Mouse (Mus musculus): ENCODE results near the gene Slc43a1. TPM values are rescaled to one million over a fixed set of nuclear protein-coding genes. Genes with fewer than 3 reads are reported as not detected.

Slc43a1 gene
- polyA plus RNA-seq, 1 experiment from 2014 or later = 6.6 TPM

DNA sequence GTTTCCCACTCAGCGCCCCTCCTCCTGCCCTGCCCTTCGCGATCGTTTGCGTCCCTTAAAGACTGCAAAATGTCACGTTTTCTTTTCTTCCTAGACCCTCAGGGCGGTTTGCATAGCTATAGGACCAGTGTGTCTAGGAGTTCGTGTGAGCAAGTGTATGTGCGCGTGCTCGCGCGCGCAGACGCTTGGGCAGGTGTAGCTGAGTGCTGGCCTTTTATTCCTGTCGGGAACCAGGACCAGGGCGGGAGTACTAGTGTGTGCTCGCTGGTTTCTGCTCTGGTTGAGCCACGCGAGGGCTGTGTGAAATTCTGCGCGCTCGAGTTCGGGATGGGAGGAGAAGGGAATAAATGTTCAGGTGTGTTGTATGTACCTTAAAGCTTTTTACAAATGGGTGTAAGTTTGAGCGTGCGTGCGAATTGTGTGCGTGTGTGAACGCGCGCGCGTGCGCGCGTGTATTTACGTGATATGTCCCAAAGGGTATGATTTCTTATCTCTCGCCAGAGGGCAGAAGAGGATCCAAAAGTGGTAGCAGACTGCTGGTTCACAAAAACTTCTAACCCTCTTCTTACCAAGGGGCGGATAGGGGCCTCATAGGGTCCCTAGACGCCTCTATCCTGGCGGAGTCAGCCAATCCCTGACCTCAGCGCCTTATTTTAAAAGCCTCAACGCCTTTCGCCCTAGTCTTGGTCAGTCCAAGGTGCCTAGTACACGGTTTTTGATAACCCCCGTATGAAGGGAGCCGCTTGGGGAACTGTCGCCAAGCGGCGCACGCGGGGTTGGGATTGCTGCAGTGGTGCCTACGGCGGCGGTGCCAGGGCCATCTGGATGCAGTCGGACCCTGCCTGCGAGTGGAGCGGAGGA lies 49.0 kb downstream of the Slc43a1 start:
- Histone ChIP-seq H3K9me3 (ENCODE audit: low read length) (no peaks in the 10 kb centered on the region), H3K4me3 (ENCODE audit: low read depth, low read length) (peak overlapping the region; percentile 58), H3K27ac (ENCODE audit: low read length) (no peak overlapping the region), H3K9ac (replicated peaks; ENCODE audit: low read depth) (peak overlapping the region; percentile 2; the same call in 1 of the 2 replicates), H3K27me3 (replicated peaks; ENCODE audit: insufficient read depth, low read length) (peaks cover 33% of the 10 kb centered on the region), H3K36me3 (ENCODE audit: insufficient read depth, low read length) (no peaks in the 10 kb centered on the region), H3K4me1 (ENCODE audit: insufficient read depth, low read depth, low read length) (peaks cover 4% of the 10 kb centered on the region; the same call in 1 of the 2 replicates), H3K4me2 (replicated peaks; ENCODE audit: low read depth, low read length) (peak overlapping the region; percentile 93)
- under 1% methylated on average over 53 of the region's 58 CpGs for WGBS
- ATAC-seq (peak; percentile 29), DNase-seq (ENCODE audit: low spot score) (peak; percentile 76)
- no peak for TF ChIP-seq EP300 (IDR thresholded peaks at IDR 0.05)
- TF ChIP-seq CTCF (IDR thresholded peaks at IDR 0.05) = peak; percentile 45; the same call in 1 of the 2 replicates

- Histone ChIP-seq H3K4me3 (ENCODE audit: low read depth, low read length) (peak overlapping the region; percentile 28; the same call in 1 of the 2 replicates), H3K27ac (ENCODE audit: low read length) (no peak overlapping the region), H3K36me3 (ENCODE audit: insufficient read depth, low read length) (no peaks in the 10 kb centered on the region), H3K9ac (replicated peaks; ENCODE audit: low read depth) (no peak overlapping the region), H3K4me1 (ENCODE audit: insufficient read depth, low read depth, low read length) (peaks cover 4% of the 10 kb centered on the region; the same call in 1 of the 2 replicates), H3K9me3 (ENCODE audit: low read length) (no peaks in the 10 kb centered on the region), H3K27me3 (replicated peaks; ENCODE audit: insufficient read depth, low read length) (peaks cover 28% of the 10 kb centered on the region), H3K4me2 (replicated peaks; ENCODE audit: low read depth, low read length) (peak overlapping the region; percentile 93)
- ATAC-seq (peak; percentile 30; the same call in 1 of the 2 replicates), DNase-seq (ENCODE audit: low spot score) (peak; percentile 83)
- TF ChIP-seq EP300 (IDR thresholded peaks at IDR 0.05) (no peak), CTCF (IDR thresholded peaks at IDR 0.05) (peak; percentile 74)
- 4% methylated on average over 27 of the region's 28 CpGs for WGBS
Observed at GRCm38 (mm10) chr2:84888657-84889315, 50.1 kb downstream of the Slc43a1 start.

DNA sequence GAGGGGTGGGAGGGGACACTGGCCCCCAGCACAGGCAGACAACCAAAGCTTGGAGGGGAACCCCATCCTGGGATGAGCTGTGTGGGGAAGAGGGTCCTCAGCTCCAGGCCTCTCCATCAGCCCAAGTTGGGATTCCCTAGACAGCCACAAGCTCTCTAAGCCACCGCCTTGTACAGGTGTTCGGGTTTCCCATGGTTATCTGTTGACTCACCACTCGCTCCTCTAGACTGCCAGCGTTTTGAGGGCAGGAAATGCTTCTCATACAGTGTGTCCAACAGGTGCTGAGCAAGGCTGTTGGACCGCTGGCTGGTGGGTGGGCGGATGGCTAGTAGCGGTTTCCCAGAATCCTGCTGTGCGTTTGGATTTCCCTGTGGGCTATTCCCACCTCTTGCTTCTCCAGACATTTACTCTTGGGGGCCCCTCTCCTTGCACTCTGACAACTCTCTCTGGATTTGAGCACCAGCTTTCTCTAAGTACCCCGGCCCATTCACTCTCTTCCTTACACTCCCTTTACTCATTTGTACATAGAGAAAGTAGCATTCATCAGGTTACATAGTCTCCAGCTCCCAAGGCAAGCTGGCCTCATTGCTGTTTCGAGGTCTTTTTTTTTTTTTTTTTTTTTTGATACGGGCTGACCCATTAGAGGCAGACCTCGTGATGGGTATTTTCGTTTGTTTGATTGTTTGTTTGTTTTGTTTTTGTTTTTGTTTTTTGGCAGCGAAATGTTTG lies 50.8 kb downstream of the Slc43a1 start:
- DNase-seq (ENCODE audit: low spot score) = no peak
- Histone ChIP-seq H3K4me3 (ENCODE audit: low read depth, low read length) (0 out of 2 replicates have a peak overlapping the region, but pooled peaks have one; percentile 28), H3K9me3 (ENCODE audit: low read length) (no peaks in the 10 kb centered on the region), H3K36me3 (ENCODE audit: insufficient read depth, low read length) (no peaks in the 10 kb centered on the region), H3K27me3 (replicated peaks; ENCODE audit: insufficient read depth, low read length) (peaks cover 21% of the 10 kb centered on the region), H3K4me2 (replicated peaks; ENCODE audit: low read depth, low read length) (peak overlapping the region; percentile 93), H3K4me1 (ENCODE audit: insufficient read depth, low read depth, low read length) (peaks cover 4% of the 10 kb centered on the region; the same call in 1 of the 2 replicates), H3K27ac (ENCODE audit: low read length) (no peak overlapping the region), H3K9ac (replicated peaks; ENCODE audit: low read depth) (no peak overlapping the region)
- 12% methylated on average over 14 of the region's 14 CpGs for WGBS
- no peak for TF ChIP-seq CTCF (IDR thresholded peaks at IDR 0.05)
- no peak for TF ChIP-seq EP300 (IDR thresholded peaks at IDR 0.05)
- ATAC-seq = no peak

- peaks cover 16% of the 10 kb centered on the region for H3K27me3 ChIP-seq (replicated peaks; ENCODE audit: insufficient read depth, low read length)
- WGBS = 2% methylated on average over 5 of the region's 5 CpGs
- H3K27ac ChIP-seq (ENCODE audit: low read length) = no peak overlapping the region
- H3K9ac ChIP-seq (replicated peaks; ENCODE audit: low read depth) = no peak overlapping the region
- peaks cover 4% of the 10 kb centered on the region; the same call in 1 of the 2 replicates for H3K4me1 ChIP-seq (ENCODE audit: insufficient read depth, low read depth, low read length)
- no peaks in the 10 kb centered on the region for H3K36me3 ChIP-seq (ENCODE audit: insufficient read depth, low read length)
- TF ChIP-seq CTCF (IDR thresholded peaks at IDR 0.05) (peak; percentile 83), EP300 (IDR thresholded peaks at IDR 0.05) (no peak)
- H3K4me2 ChIP-seq (replicated peaks; ENCODE audit: low read depth, low read length) = no peak overlapping the region
- H3K9me3 ChIP-seq (ENCODE audit: low read length) = no peaks in the 10 kb centered on the region
- peak; percentile 87 for DNase-seq (ENCODE audit: low spot score)
- no peak overlapping the region for H3K4me3 ChIP-seq (ENCODE audit: low read depth, low read length)
- peak; percentile 45 for ATAC-seq
Observed at GRCm38 (mm10) chr2:84890045-84890340, 51.3 kb downstream of the Slc43a1 start.

GRCm38 (mm10) chr2:84893359-84893758 lies 54.7 kb downstream of the Slc43a1 start:
- Histone ChIP-seq H3K4me3 (ENCODE audit: low read depth, low read length) (no peak overlapping the region), H3K27me3 (replicated peaks; ENCODE audit: insufficient read depth, low read length) (no peaks in the 10 kb centered on the region; the same call in 1 of the 2 replicates), H3K9me3 (ENCODE audit: low read length) (no peaks in the 10 kb centered on the region), H3K4me1 (ENCODE audit: insufficient read depth, low read depth, low read length) (no peaks in the 10 kb centered on the region), H3K4me2 (replicated peaks; ENCODE audit: low read depth, low read length) (no peak overlapping the region), H3K36me3 (ENCODE audit: insufficient read depth, low read length) (no peaks in the 10 kb centered on the region), H3K27ac (ENCODE audit: low read length) (no peak overlapping the region), H3K9ac (replicated peaks; ENCODE audit: low read depth) (no peak overlapping the region)
- DNase-seq (ENCODE audit: low spot score) (no peak), ATAC-seq (no peak)
- WGBS = 50% methylated on average over 6 of the region's 6 CpGs
- TF ChIP-seq EP300 (IDR thresholded peaks at IDR 0.05) (no peak), CTCF (IDR thresholded peaks at IDR 0.05) (no peak)

Data from lung, postnatal 0 days (tissue).